Mouse (Mus musculus): ENCODE results near the gene Aifm2. TPM values are rescaled to one million over a fixed set of nuclear protein-coding genes. Genes with fewer than 3 reads are reported as not detected.
A peak's percentile ranks its signal among the peaks of the same experiment; 100 is the strongest.

Gene Aifm2
- polyA plus RNA-seq, 1 experiment from 2014 or later: 8.2 TPM

- Histone ChIP-seq H3K9me3 (no peaks in the 10 kb centered on the region), H3K27me3 (ENCODE audit: insufficient read depth, poor library complexity, severe bottlenecking) (no peaks in the 10 kb centered on the region), H3K36me3 (peaks cover 52% of the 10 kb centered on the region), H3K27ac (peak overlapping the region; percentile 86; the same call in 1 of the 2 replicates), H3K4me1 (replicated peaks) (peaks cover 23% of the 10 kb centered on the region), H3K4me3 (peak overlapping the region; percentile 83)
- no peak for DNase-seq (ENCODE audit: low spot score)
- WGBS: 10% methylated on average over 19 of the region's 19 CpGs
Measured at GRCm38 (mm10) chr10:61696560-61696823, 18.6 kb upstream of the Aifm2 start.

GRCm38 (mm10) chr10:61697028-61697427, 18.0 kb upstream of the Aifm2 start:
- H3K27me3 ChIP-seq (ENCODE audit: insufficient read depth, poor library complexity, severe bottlenecking): no peaks in the 10 kb centered on the region
- no peak overlapping the region for H3K27ac ChIP-seq
- H3K4me1 ChIP-seq (replicated peaks): peaks cover 23% of the 10 kb centered on the region
- peaks cover 52% of the 10 kb centered on the region for H3K36me3 ChIP-seq
- H3K9me3 ChIP-seq: no peaks in the 10 kb centered on the region
- DNase-seq (ENCODE audit: low spot score): no peak
- 93% methylated on average over 2 of the region's 2 CpGs for WGBS
- peak overlapping the region; percentile 83 for H3K4me3 ChIP-seq

GRCm38 (mm10) chr10:61704663-61705062, 10.4 kb upstream of the Aifm2 start:
- no peaks in the 10 kb centered on the region for H3K9me3 ChIP-seq
- H3K27me3 ChIP-seq (ENCODE audit: insufficient read depth, poor library complexity, severe bottlenecking): no peaks in the 10 kb centered on the region
- peaks cover 35% of the 10 kb centered on the region for H3K36me3 ChIP-seq
- WGBS: 82% methylated on average over 4 of the region's 4 CpGs
- H3K4me3 ChIP-seq: no peak overlapping the region
- DNase-seq (ENCODE audit: low spot score): no peak
- no peaks in the 10 kb centered on the region for H3K4me1 ChIP-seq (replicated peaks)
- no peak overlapping the region for H3K27ac ChIP-seq

GRCm38 (mm10) chr10:61706412-61707375, 8.4 kb upstream of the Aifm2 start:
- WGBS: 77% methylated on average over 6 of the region's 6 CpGs
- no peaks in the 10 kb centered on the region for H3K9me3 ChIP-seq
- no peak overlapping the region for H3K4me3 ChIP-seq
- no peak overlapping the region for H3K27ac ChIP-seq
- peaks cover 25% of the 10 kb centered on the region for H3K36me3 ChIP-seq
- H3K4me1 ChIP-seq (replicated peaks): no peaks in the 10 kb centered on the region
- no peaks in the 10 kb centered on the region for H3K27me3 ChIP-seq (ENCODE audit: insufficient read depth, poor library complexity, severe bottlenecking)
- DNase-seq (ENCODE audit: low spot score): no peak

GRCm38 (mm10) chr10:61713601-61714000, 1.5 kb upstream of the Aifm2 start:
- Histone ChIP-seq H3K4me1 (replicated peaks) (peaks cover 15% of the 10 kb centered on the region), H3K27me3 (ENCODE audit: insufficient read depth, poor library complexity, severe bottlenecking) (peaks cover 54% of the 10 kb centered on the region), H3K27ac (no peak overlapping the region), H3K36me3 (no peaks in the 10 kb centered on the region), H3K9me3 (no peaks in the 10 kb centered on the region), H3K4me3 (no peak overlapping the region)
- no peak for DNase-seq (ENCODE audit: low spot score)
- 70% methylated on average over 3 of the region's 3 CpGs for WGBS

- Histone ChIP-seq H3K9me3 (no peaks in the 10 kb centered on the region), H3K36me3 (no peaks in the 10 kb centered on the region), H3K27me3 (ENCODE audit: insufficient read depth, poor library complexity, severe bottlenecking) (peaks cover 54% of the 10 kb centered on the region), H3K27ac (no peak overlapping the region), H3K4me3 (no peak overlapping the region), H3K4me1 (replicated peaks) (peaks cover 15% of the 10 kb centered on the region)
- DNase-seq (ENCODE audit: low spot score): no peak
- WGBS: 90% methylated on average over 4 of the region's 4 CpGs
Measured at GRCm38 (mm10) chr10:61714146-61714545, 917 bp upstream of the Aifm2 start.

GRCm38 (mm10) chr10:61715462-61715837, 387 bp downstream of the Aifm2 start:
- Histone ChIP-seq H3K4me3 (peak overlapping the region; percentile 65), H3K27ac (0 out of 2 replicates have a peak overlapping the region, but pooled peaks have one; percentile 50), H3K36me3 (no peaks in the 10 kb centered on the region), H3K27me3 (ENCODE audit: insufficient read depth, poor library complexity, severe bottlenecking) (peaks cover 54% of the 10 kb centered on the region), H3K4me1 (replicated peaks) (peaks cover 15% of the 10 kb centered on the region), H3K9me3 (no peaks in the 10 kb centered on the region)
- WGBS: 3% methylated on average over 11 of the region's 11 CpGs
- no peak for DNase-seq (ENCODE audit: low spot score)

GRCm38 (mm10) chr10:61715996-61716864, 1.2 kb downstream of the Aifm2 start:
- peaks cover 54% of the 10 kb centered on the region for H3K27me3 ChIP-seq (ENCODE audit: insufficient read depth, poor library complexity, severe bottlenecking)
- H3K27ac ChIP-seq: no peak overlapping the region
- H3K4me1 ChIP-seq (replicated peaks): peaks cover 15% of the 10 kb centered on the region
- no peaks in the 10 kb centered on the region for H3K9me3 ChIP-seq
- WGBS: 76% methylated on average over 7 of the region's 7 CpGs
- DNase-seq (ENCODE audit: low spot score): no peak
- peak overlapping the region; percentile 65; the same call in 1 of the 2 replicates for H3K4me3 ChIP-seq
- no peaks in the 10 kb centered on the region for H3K36me3 ChIP-seq

GRCm38 (mm10) chr10:61717406-61718296, 2.6 kb downstream of the Aifm2 start:
- 90% methylated on average over 12 of the region's 12 CpGs for WGBS
- H3K4me3 ChIP-seq: no peak overlapping the region
- H3K36me3 ChIP-seq: no peaks in the 10 kb centered on the region
- peaks cover 15% of the 10 kb centered on the region for H3K4me1 ChIP-seq (replicated peaks)
- peaks cover 49% of the 10 kb centered on the region for H3K27me3 ChIP-seq (ENCODE audit: insufficient read depth, poor library complexity, severe bottlenecking)
- no peak for DNase-seq (ENCODE audit: low spot score)
- no peaks in the 10 kb centered on the region for H3K9me3 ChIP-seq
- H3K27ac ChIP-seq: no peak overlapping the region

- WGBS: 86% methylated on average over 7 of the region's 7 CpGs
- Histone ChIP-seq H3K9me3 (no peaks in the 10 kb centered on the region), H3K4me1 (replicated peaks) (peaks cover 7% of the 10 kb centered on the region), H3K27me3 (ENCODE audit: insufficient read depth, poor library complexity, severe bottlenecking) (peaks cover 28% of the 10 kb centered on the region), H3K4me3 (no peak overlapping the region), H3K36me3 (no peaks in the 10 kb centered on the region), H3K27ac (no peak overlapping the region)
- DNase-seq (ENCODE audit: low spot score): no peak
Measured at GRCm38 (mm10) chr10:61720331-61720730, 5.3 kb downstream of the Aifm2 start.

GRCm38 (mm10) chr10:61722215-61722614, 7.2 kb downstream of the Aifm2 start:
- no peak overlapping the region for H3K4me3 ChIP-seq
- no peaks in the 10 kb centered on the region for H3K4me1 ChIP-seq (replicated peaks)
- peaks cover 9% of the 10 kb centered on the region; the same call in 1 of the 2 replicates for H3K27me3 ChIP-seq (ENCODE audit: insufficient read depth, poor library complexity, severe bottlenecking)
- no peaks in the 10 kb centered on the region for H3K9me3 ChIP-seq
- WGBS: 75% methylated on average over 3 of the region's 3 CpGs
- H3K36me3 ChIP-seq: no peaks in the 10 kb centered on the region
- no peak for DNase-seq (ENCODE audit: low spot score)
- no peak overlapping the region for H3K27ac ChIP-seq

- WGBS: 77% methylated on average over 6 of the region's 6 CpGs
- peaks cover 3% of the 10 kb centered on the region; the same call in 1 of the 2 replicates for H3K27me3 ChIP-seq (ENCODE audit: insufficient read depth, poor library complexity, severe bottlenecking)
- DNase-seq (ENCODE audit: low spot score): no peak
- no peaks in the 10 kb centered on the region for H3K4me1 ChIP-seq (replicated peaks)
- H3K4me3 ChIP-seq: no peak overlapping the region
- no peaks in the 10 kb centered on the region for H3K36me3 ChIP-seq
- no peak overlapping the region for H3K27ac ChIP-seq
- no peaks in the 10 kb centered on the region for H3K9me3 ChIP-seq
Measured at GRCm38 (mm10) chr10:61723271-61723670, 8.2 kb downstream of the Aifm2 start.

Measured in hindbrain, embryonic 10.5 days (tissue).